Mouse (Mus musculus): ENCODE measurements around the gene Tssc4.

- TF ChIP-seq CTCF (IDR thresholded peaks at IDR 0.05; ENCODE audit: control insufficient read depth, insufficient read depth, insufficient read length) (no peak), MAX (IDR thresholded peaks at IDR 0.05) (no peak), MYOD1 (IDR thresholded peaks at IDR 0.05; ENCODE audit: control insufficient read depth, insufficient read length, low read depth) (no peak), USF1 (IDR thresholded peaks at IDR 0.05; ENCODE audit: low read depth) (no peak)
Measured at GRCm38 (mm10) chr7:143052626-143053007, 16.4 kb upstream of the Tssc4 start, which contains the start of gene Cd81.

All from C2C12 (cell line).